Mouse (Mus musculus) hindbrain, embryonic 13.5 days (tissue): ENCODE data around the gene Gpx1. TPM values are rescaled to one million over a fixed set of nuclear protein-coding genes. Genes with fewer than 3 reads are reported as not detected.

Source experiments
- ATAC-seq: fragments of 200-750 bp; cut with Nextera tagmentation; 2 replicates; pipeline ENCODE4 v1.8.0; 2017; ENCODE audit warnings: moderate TSS enrichment; ENCODE audit not compliant: low FRiP score
- H3K27ac ChIP-seq: fragments of 300-500 bp; sonication (generic); 2 replicates; pipeline ENCODE4 v1.5.1; 2015; ENCODE audit warnings: inconsistent platforms, mild to moderate bottlenecking, moderate library complexity
- H3K27me3 ChIP-seq: fragments of 300-500 bp; sonication (generic); 2 replicates; pipeline ENCODE4 v1.6.1; 2015; ENCODE audit warnings: mild to moderate bottlenecking, inconsistent platforms
- H3K36me3 ChIP-seq: fragments of 300-500 bp; sonication (generic); 2 replicates; pipeline ENCODE4 v1.6.1; 2015; ENCODE audit warnings: mild to moderate bottlenecking, inconsistent platforms
- H3K4me1 ChIP-seq: fragments of 300-500 bp; sonication (generic); replicated peaks from 2 replicates; pipeline ENCODE4 v1.6.1; 2015; ENCODE audit warnings: inconsistent platforms
- H3K4me2 ChIP-seq: fragments of 300-500 bp; sonication (generic); 2 replicates; pipeline ENCODE4 v1.6.1; 2015; ENCODE audit warnings: inconsistent platforms, mild to moderate bottlenecking, moderate library complexity
- H3K4me3 ChIP-seq: fragments of 300-500 bp; sonication (generic); 2 replicates; pipeline ENCODE4 v1.5.1; 2015; ENCODE audit warnings: mild to moderate bottlenecking, inconsistent platforms
- H3K9ac ChIP-seq: fragments of 300-500 bp; sonication (generic); 2 replicates; pipeline ENCODE4 v1.6.1; 2015; ENCODE audit warnings: mild to moderate bottlenecking, inconsistent platforms
- H3K9me3 ChIP-seq: fragments of 300-500 bp; sonication (generic); 2 replicates; pipeline ENCODE4 v1.6.1; 2016; ENCODE audit warnings: inconsistent platforms
- WGBS: fragments of 180-500 bp; shearing (Covaris S2); methylation state at CpG from one replicate; pipeline ENCODE4 v1.1.7; 2015; 5-methylcytosine and 5-hydroxymethylcytosine counted together
- polyA plus RNA-seq: library from polyadenylated mRNA; unstranded; fragments of >200 nt; fragmentation: Nextera tagmentation; extraction: Ambion mirVana; gene quantifications from 2 replicates; pipeline ENCODE4 v1.2.1, GENCODE M21; 2015

Gene Gpx1
- 503 and 518 TPM in 2 replicates for polyA plus RNA-seq

DNA sequence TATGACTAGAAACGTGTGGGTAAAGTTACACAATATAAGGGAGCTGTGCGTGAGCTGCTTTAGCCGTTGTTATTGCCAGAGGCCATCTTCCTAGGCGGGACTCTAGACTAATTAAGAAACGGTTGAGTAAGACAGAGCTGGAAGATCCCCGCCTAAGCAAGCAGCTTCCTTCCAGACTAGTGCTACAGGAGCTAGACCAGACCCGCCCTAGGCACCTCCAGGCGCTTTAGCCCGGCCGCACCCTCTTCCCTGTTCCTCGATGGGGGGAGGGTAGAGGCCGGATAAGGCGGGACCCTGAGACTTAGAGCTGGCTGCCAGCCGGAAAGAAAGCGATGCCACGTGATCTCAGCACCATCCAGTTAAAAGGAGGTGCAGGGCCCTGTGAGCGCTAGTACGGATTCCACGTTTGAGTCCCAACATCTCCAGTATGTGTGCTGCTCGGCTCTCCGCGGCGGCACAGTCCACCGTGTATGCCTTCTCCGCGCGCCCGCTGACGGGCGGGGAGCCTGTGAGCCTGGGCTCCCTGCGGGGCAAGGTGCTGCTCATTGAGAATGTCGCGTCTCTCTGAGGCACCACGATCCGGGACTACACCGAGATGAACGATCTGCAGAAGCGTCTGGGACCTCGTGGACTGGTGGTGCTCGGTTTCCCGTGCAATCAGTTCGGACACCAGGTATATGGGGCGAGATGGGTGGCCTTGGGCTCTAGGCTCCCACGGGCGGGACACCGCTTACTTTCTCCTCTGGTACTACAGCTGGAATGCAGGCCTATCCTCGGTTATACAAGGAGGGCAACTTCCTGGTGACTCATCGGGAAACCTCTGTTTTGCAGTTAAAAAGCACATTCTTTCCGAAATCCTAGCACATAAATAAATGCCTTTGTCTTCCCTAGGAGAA lies at the start of gene Gpx1:
Gene Gpx1 (plus strand): TSS at position 18 of the 896 bp plus-strand sequence.
- Histone ChIP-seq H3K27ac (peak within 1 kb of the TSS; percentile 93), H3K4me1 (peaks cover 26% of the 10 kb centered on the region), H3K4me3 (peak within 1 kb of the TSS; percentile 64), H3K27me3 (no peaks in the 10 kb centered on the region), H3K4me2 (peak within 1 kb of the TSS; percentile 73), H3K9ac (peak within 1 kb of the TSS; percentile 87), H3K9me3 (no peaks in the 10 kb centered on the region), H3K36me3 (peaks cover 21% of the 10 kb centered on the region)
- under 1% methylated on average over 49 of the region's 49 CpGs for WGBS
- peak; percentile 97 for ATAC-seq

DNA sequence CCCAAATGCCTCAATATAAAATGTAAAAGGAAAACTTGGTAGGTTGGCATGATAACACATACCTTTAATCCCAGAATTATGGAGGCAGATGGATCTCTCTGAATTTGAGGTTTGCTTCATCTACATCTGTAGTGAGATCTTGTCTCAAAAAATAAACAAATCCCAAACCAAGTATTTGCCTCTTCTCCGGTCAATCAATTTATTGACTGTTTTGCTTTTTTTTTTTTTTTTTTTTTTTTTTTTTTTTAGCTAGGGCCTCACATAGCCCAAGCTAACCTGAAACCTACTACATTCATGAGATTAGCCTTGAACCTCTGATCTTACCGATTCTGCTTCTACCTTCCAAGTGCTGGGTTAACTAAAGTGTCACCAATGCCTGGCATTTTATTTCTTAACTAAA lies 49.4 kb upstream of the Gpx1 start:
- Histone ChIP-seq H3K4me2 (peak overlapping the region; percentile 69), H3K27ac (peak overlapping the region; percentile 93), H3K4me1 (peaks cover 10% of the 10 kb centered on the region), H3K9ac (peak overlapping the region; percentile 72; the same call in 1 of the 2 replicates), H3K9me3 (no peaks in the 10 kb centered on the region), H3K27me3 (no peaks in the 10 kb centered on the region), H3K4me3 (peak overlapping the region; percentile 59), H3K36me3 (peaks cover 11% of the 10 kb centered on the region)
- 73% methylated on average over 2 of the region's 2 CpGs for WGBS
- ATAC-seq, result no peak

DNA sequence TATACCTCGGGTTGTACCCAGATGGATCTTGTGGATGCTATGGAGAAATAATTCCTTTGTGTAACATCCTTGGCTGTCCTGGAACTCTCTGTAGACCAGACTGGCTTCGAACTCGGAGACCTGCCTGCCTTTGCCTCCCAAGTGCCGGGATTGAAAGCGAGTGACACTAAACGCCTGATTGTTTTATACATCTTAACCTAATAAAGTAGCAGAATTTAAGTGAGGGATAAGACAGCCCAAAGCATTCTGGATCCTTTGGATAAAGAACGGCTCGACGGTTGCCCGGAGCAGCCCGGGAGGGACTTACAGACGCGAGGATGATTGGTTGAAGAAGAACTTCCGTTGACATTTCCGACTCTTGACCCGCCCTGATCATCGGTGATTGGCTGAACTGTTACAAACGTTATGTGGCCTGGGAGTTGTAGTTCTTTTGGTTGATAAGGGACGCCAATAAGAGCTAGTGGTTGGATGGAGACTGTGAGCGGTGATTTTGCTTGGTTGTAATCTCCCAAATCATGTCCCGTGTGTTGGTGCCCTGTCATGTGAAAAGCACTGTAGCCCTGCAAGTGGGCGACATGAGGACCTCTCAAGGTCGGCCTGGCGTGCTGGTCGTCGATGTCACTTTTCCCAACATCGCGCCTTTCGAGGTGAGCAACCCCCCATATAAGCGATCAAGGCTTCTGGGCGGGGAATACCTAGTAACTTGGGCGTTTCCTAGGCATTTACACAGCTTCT lies 48.5 kb upstream of the Gpx1 start, which contains the start of gene Nicn1:
Gene Nicn1 (plus strand): TSS at position 414 of the 735 bp plus-strand sequence.
- under 1% methylated on average over 32 of the region's 32 CpGs for WGBS
- ATAC-seq, result peak; percentile 98
- peak within 1 kb of the TSS; percentile 59 for H3K4me3 ChIP-seq

DNA sequence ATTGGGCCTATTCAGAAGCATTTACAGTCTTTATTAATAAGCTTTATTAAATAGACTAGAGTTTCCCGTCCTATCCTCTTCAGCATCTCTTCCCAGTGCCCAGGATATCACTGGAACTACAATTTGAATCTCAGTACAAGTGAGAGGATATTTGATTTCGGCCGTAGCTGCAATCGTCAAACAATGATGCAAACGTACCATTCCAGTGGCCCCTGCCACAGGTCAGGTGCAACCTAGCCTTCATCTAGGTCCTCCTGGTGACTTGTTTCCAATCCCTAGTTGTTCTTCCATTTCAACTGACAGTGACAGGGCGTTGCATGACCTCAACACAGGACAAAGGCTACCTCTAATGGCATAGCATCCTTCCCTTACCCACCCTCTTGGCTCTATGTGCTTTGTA lies 47.9 kb upstream of the Gpx1 start:
- H3K4me2 ChIP-seq, result peak overlapping the region; percentile 69
- WGBS, result 44% methylated on average over 6 of the region's 6 CpGs
- peak overlapping the region; percentile 77 for H3K9ac ChIP-seq
- H3K27ac ChIP-seq, result peak overlapping the region; percentile 93
- no peaks in the 10 kb centered on the region for H3K27me3 ChIP-seq
- 0 out of 2 replicates have a peak, but pooled peaks have one; percentile 12 for ATAC-seq
- H3K4me1 ChIP-seq, result peaks cover 10% of the 10 kb centered on the region
- H3K4me3 ChIP-seq, result peak overlapping the region; percentile 59
- no peaks in the 10 kb centered on the region for H3K9me3 ChIP-seq
- H3K36me3 ChIP-seq, result peaks cover 26% of the 10 kb centered on the region

More for the DNA sequence above, 48.5 kb upstream of the Gpx1 start, which contains the start of gene Nicn1:
- peak within 1 kb of the TSS; percentile 69 for H3K4me2 ChIP-seq
- H3K9me3 ChIP-seq, result no peaks in the 10 kb centered on the region
- peak within 1 kb of the TSS; percentile 77 for H3K9ac ChIP-seq
- no peaks in the 10 kb centered on the region for H3K27me3 ChIP-seq
- peak within 1 kb of the TSS; percentile 93 for H3K27ac ChIP-seq
- H3K4me1 ChIP-seq, result peaks cover 10% of the 10 kb centered on the region
- peaks cover 20% of the 10 kb centered on the region for H3K36me3 ChIP-seq

DNA sequence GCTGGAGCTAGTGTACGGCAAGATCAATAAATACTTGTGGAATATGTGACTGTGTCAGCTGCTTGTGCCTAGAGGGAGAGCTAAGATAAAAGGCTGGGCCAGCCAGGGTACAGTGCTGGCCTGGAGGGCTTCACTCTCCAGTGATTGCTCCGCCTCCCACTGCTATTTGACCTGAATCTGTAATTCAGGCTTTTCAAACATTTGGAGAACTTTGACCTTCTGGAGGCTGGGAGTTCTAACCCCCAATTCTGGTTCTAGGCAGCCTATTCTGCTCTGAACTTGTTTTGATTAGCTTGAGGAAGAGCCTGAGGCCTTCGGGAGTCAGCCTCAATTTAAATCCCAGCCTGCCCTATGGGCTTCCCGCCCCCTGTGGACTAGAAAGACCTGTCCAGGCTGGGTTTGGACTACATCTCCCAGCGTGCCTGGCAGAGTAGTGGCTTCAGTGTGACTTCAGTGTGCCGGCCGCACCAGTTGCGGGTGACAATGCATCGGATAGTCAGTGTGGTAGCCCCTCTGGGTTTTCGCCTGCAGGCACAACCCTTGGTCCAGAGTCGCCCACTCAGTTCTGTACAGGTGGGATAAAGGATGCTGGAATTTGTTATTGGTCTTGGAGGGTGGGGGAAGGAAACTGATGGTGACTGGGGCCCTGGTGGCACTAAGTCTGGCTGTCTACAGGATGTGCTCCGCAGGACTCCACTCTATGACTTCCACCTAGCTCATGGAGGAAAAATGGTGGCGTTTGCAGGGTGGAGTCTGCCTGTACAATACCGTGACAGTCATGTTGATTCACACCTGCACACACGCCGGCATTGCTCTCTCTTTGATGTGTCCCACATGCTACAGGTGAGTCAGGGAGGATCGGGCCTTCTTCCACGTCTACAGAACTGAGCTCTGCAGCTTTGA lies 42.0 kb upstream of the Gpx1 start, which contains the start of gene Amt:
Gene Amt (plus strand): TSS at position 401 of the 903 bp plus-strand sequence.
- H3K27ac ChIP-seq, result peak within 1 kb of the TSS; percentile 23
- no peaks in the 10 kb centered on the region for H3K9me3 ChIP-seq
- peaks cover 52% of the 10 kb centered on the region for H3K36me3 ChIP-seq
- H3K9ac ChIP-seq, result peak within 1 kb of the TSS; percentile 58
- H3K4me1 ChIP-seq, result peaks cover 20% of the 10 kb centered on the region
- H3K4me3 ChIP-seq, result peak within 1 kb of the TSS; percentile 25
- WGBS, result 18% methylated on average over 18 of the region's 18 CpGs
- ATAC-seq, result peak; percentile 62
- H3K27me3 ChIP-seq, result no peaks in the 10 kb centered on the region
- H3K4me2 ChIP-seq, result peak within 1 kb of the TSS; percentile 37

DNA sequence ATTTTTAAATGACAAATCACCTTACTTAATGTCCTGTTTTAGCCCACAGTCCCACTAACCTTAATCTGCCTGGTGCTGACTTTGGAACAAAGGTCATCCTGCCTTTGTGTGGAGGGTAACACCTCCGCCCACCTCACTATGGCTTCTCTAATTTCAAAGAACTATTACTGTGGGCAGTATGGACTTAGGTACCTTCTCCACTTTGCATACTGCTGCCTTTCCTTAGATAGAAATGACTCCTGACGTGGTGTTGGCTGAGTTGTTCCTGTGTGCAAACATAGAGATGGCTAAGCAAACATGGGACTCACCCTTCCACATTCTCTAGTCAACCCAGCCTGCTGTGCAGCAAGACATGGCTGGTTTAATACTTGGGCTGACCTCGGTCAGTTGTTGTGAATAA lies 36.9 kb upstream of the Gpx1 start:
- ATAC-seq, result no peak
- Histone ChIP-seq H3K27ac (no peak overlapping the region), H3K4me2 (no peak overlapping the region), H3K9ac (no peak overlapping the region), H3K9me3 (no peaks in the 10 kb centered on the region), H3K27me3 (no peaks in the 10 kb centered on the region), H3K4me1 (peaks cover 25% of the 10 kb centered on the region), H3K36me3 (peaks cover 46% of the 10 kb centered on the region), H3K4me3 (no peak overlapping the region)
- WGBS, result 85% methylated on average over 3 of the region's 3 CpGs

DNA sequence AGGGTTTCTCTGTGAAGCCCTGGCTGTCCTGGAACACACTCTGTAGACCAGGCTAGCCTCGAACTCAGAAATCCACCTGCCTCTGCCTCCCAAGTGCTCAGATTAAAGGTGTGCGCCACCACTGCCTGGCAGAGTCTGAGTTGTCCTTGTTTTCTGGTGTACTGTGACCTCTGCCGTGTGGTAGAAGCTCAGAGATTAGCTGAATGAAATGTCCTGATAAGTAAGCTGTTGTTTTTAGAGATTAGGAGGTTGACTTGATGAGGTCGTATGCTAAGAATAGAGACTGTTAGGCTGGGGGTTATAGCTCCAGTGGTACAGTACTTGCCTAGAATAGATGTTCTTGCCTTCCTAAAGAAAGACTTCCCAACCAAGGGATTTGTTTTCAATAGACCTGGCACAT lies 34.0 kb upstream of the Gpx1 start:
- H3K4me2 ChIP-seq, result peak overlapping the region; percentile 92
- peaks cover 38% of the 10 kb centered on the region for H3K4me1 ChIP-seq
- ATAC-seq, result no peak
- H3K27me3 ChIP-seq, result no peaks in the 10 kb centered on the region
- H3K9ac ChIP-seq, result peak overlapping the region; percentile 95
- WGBS, result 90% methylated on average over 4 of the region's 4 CpGs
- 0 out of 2 replicates have a peak overlapping the region, but pooled peaks have one; percentile 99 for H3K27ac ChIP-seq
- peaks cover 40% of the 10 kb centered on the region for H3K36me3 ChIP-seq
- H3K9me3 ChIP-seq, result no peaks in the 10 kb centered on the region
- H3K4me3 ChIP-seq, result peak overlapping the region; percentile 93

DNA sequence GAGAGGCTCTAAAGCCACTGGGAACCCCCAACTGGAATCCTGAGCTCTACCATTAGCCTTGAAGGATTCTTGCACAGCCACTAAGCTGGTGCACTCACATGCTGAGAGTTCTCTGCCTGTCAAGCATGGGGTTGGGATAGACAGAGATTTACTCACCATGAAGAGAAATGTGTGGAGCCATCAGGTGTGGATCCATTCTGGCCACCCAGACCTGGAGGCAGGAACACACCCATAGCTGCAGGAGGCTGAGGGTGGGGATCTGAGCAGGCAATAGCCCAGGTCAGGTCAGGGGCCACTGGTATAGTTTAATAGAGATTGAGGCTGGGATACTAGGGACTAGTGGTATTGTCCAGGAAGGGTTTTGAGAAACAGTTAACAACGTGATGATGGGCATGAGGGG lies 33.5 kb upstream of the Gpx1 start:
- peak overlapping the region; percentile 92 for H3K4me2 ChIP-seq
- H3K4me1 ChIP-seq, result peaks cover 42% of the 10 kb centered on the region
- peak overlapping the region; percentile 95 for H3K9ac ChIP-seq
- peaks cover 38% of the 10 kb centered on the region for H3K36me3 ChIP-seq
- H3K4me3 ChIP-seq, result peak overlapping the region; percentile 93
- no peaks in the 10 kb centered on the region for H3K27me3 ChIP-seq
- peak overlapping the region; percentile 99 for H3K27ac ChIP-seq
- ATAC-seq, result peak; percentile 0; the same call in 1 of the 2 replicates
- WGBS, result 3% methylated on average over 1 of the region's 1 CpGs
- H3K9me3 ChIP-seq, result no peaks in the 10 kb centered on the region

DNA sequence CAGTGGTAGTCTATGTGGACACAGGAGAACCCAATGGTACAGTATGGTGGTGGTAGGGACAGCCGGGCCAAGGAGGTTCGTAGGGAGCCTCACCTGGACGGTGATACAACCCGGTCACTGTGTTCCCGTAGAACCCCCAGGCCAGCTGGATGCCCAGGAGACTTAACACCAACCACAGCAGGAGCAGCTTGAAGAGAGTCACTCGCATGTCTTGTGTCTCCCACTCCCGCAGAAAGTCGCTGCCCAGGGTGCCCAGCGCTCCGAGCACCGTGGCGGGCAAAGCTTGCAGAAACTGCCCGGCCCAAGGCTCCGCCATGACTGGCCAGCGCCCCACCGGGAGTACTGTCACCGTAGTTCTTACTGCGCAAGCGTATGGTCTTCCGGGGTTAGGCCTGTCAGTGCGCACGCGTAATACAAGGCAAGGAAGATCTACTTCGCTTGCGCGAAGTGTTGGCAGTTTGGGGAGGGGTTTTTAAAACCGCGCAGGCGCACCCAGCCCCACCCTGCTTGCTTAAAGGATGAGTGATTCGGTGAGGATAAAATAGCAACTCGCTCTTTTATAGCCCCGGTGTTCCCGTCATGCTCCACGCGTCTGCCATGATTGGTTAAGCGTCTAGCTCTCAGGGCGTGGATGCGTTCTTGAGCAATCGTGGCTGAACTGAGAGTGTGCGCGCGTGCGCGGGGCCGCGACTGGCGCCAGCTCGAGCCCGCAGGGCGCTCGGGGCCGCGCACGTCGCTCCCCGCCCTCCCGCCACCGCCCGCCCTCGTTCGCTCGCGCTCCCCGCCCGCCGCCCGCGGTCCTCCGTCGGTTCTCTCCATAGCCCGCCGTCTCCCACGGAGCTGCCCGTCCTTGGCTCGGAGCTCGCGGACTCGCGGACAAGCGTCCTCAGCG lies 32.8 kb upstream of the Gpx1 start, which contains the start of the genes Rhoa and Tcta:
Gene Rhoa (plus strand): TSS at position 501 of the 892 bp plus-strand sequence.
Gene Tcta (minus strand): TSS at position 532 of the 892 bp plus-strand sequence.
- Histone ChIP-seq H3K4me3 (peak within 1 kb of the TSS; percentile 93), H3K4me2 (peak within 1 kb of the TSS; percentile 92), H3K4me1 (peaks cover 47% of the 10 kb centered on the region), H3K27me3 (no peaks in the 10 kb centered on the region), H3K9ac (peak within 1 kb of the TSS; percentile 97), H3K9me3 (no peaks in the 10 kb centered on the region), H3K36me3 (peaks cover 31% of the 10 kb centered on the region), H3K27ac (peak within 1 kb of the TSS; percentile 99)
- ATAC-seq, result peak; percentile 98
- under 1% methylated on average over 71 of the region's 81 CpGs for WGBS

DNA sequence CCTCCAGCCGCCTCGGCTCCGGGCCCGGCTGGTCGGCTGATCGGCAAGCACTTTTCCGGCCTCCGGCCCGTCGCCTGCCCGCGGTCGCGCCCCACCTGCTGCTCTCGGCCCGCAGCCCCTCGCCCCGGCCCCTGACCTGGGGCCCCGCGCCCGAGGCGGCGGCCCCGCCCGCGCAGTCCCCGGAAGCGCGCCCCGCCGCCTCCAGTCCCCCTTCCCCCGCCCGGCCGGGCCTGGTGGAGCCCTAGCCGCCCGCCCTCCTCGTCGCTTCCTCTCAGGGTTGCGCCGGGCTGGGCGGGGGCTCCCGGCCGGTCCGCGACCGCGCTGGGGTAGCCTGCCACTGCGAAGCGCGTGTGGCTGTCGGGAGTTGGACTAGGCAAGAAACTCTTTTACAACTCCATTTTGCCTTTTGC lies 32.1 kb upstream of the Gpx1 start:
- peak overlapping the region; percentile 97 for H3K9ac ChIP-seq
- H3K4me3 ChIP-seq, result peak overlapping the region; percentile 93
- ATAC-seq, result peak; percentile 70
- no peaks in the 10 kb centered on the region for H3K27me3 ChIP-seq
- H3K27ac ChIP-seq, result peak overlapping the region; percentile 99
- H3K9me3 ChIP-seq, result no peaks in the 10 kb centered on the region
- H3K4me1 ChIP-seq, result peaks cover 53% of the 10 kb centered on the region
- peak overlapping the region; percentile 92 for H3K4me2 ChIP-seq
- H3K36me3 ChIP-seq, result peaks cover 26% of the 10 kb centered on the region
- under 1% methylated on average over 39 of the region's 51 CpGs for WGBS
